Mouse (Mus musculus): ENCODE data around the gene Dync2li1.

Gene Dync2li1

DNA sequence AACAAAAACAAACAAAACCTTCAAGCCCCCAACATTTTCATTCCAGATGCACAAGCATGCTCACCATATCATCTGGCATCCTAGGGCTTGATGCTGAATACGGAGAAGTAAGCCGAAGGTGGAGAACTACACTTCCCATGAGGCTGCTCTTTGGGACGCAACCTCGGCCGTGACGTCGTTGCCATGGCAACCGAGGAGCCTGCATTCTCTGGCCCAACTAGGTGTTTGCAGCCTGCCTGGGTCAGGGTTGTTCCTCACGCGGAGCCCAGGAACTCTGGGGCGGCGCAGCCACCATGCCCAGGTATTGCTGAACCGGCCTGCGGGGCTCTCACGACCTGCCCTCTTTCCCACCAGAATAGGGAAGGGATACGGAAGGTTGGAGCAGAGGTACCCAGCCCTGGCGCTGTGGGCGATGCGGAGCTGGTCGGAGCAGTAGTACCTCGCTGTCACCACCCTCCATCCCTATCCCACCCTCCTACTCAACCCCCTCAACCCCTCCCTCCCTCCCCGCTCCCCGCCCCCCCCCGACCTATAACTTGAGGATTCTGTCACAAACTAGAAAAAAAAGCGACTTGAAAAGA lies at the start of gene Dync2li1:
Gene Dync2li1, plus strand, starts transcription at position 221 of the 581 bp plus-strand sequence.
- DNase-seq = peak; percentile 99

DNA sequence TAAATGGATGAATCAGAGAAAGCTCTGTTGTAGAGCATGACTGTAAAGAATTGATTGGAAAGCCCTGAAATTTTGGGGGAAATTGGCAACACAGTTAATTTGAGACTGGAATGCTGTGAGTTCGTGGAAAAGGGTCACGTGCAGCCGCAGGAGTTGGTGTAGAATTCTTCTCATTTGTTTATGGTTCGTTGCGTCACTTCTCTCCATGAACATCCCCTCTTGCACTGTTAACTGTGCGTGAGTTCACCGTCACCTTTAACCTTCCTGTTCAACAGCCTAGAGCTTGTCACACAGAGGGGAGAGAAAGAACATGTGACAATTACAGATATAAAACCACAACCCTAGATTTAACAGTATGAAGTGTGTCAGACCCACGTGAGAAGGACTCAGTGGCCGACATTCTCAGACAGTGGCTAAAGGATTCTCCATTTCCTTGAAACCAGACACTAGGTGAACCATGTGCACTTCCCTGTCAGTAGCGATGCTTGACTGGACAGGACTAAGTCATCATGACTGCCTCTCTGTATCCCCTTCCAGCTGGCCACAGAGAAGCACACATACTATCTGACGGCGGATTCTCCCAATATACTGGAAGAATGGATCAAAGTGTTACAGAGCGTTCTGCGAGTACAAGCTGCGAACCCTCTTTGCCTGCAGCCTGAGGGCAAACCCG lies 49.5 kb upstream of the Dync2li1 start:
- DNase-seq = no peak

DNA sequence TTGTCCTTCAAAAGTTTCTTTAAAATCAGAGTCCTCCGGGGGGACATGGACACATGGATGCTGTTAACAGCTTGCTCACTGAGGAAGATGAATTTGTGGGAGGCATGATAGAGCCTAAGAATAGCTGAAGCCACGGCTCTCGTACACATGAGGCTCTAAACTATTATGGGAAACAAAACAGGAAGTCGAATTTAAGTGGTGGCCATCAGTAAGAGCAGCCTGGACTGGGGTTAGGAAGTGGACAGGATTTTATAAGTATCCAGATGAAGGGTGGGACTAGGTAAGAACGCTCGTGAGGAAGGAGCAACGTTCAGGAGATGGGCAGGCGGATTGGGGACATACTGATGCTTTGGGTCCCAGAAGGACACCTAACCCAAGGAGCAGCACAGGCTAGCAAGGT lies 47.0 kb upstream of the Dync2li1 start:
- no peak for DNase-seq

DNA sequence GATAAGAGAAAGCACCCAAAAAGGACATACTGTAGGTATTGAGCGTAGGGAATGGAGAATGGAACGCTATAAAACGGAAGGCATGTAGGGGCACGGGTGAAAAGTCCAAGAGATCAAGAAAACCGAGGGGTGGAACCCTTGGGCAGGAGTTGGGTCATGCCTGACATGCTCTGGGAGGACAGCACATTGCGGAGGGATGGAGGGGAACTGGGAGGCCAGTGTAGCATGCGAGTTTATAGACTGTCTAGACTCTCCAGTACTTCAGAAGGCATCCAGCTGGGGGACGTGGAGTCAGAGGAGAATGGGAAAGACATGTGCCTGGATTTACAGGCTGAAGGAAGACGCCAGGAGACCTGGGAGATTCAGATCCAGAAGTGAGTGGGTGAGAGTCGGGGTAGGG lies 46.5 kb upstream of the Dync2li1 start:
- no peak for DNase-seq

DNA sequence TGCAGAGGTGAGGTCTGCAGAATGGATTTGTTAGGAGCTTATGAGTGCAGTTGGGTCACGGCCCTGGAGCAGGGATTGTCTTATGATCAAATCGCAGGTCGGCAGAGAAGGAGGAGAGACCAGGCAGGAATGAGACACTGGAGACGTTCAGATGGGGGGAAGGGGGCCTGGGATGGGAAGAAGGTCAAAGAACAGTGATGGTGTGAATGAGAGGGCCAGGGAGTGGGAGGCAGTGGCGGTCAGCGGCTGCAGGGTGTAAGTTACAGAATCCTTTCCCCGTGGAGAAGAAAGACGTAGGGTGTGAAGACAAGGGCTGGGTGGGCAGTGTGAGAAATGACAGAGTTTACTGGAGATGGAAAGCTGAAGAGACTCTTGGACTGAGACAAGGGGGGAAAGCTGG lies 45.5 kb upstream of the Dync2li1 start:
- DNase-seq = no peak

DNA sequence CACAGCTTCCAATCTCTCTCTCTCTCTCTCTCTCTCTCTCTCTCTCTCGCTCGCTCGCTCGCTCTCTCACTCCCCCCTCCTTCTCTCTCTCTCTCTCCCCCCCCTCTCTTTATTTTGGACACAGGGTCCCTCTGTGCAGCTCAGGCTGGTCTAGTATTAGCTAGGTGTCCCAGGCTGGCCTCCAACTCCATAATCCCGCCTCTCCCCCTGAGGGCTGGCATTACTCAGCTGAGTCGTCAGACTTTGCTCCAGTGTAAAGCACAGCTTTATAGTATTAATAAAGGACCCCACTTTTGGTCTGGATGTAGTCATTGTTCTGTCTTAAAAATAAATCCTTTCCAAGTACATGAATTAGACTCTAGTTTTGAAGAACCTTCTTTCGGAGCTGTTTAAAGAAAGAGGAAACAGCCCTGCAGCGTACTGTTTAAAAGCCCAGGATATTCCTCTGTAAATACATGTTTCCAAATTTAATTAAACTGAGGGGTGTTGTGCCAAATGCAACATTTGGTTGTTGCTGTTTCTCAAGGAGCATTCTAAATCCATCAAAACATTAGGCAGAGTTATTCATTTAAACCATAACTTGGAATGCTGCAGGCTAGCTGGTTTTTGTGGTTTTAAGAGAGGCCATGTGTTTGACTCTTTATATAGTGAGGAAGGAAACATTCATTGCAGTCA lies 44.4 kb upstream of the Dync2li1 start:
- no peak for DNase-seq

DNA sequence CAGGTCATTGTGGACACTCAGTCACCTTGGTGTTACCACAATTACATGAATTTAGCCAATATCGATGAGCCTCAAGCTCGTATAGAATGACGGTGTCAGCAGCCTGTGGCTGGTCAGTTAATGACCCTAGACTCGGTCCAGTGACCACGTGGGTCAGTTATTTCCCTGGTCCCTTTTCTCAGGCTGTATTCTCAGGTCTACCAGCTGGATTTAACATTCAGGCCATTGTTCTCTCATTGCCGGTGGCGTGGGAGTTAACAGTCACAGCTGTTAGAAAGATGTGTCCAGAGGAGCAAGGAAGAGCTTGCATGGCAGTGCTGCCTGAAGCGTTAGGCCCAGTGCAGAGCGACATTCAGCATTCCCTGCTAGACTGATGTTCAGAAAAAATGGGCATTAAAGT lies 42.2 kb upstream of the Dync2li1 start:
- no peak for DNase-seq

DNA sequence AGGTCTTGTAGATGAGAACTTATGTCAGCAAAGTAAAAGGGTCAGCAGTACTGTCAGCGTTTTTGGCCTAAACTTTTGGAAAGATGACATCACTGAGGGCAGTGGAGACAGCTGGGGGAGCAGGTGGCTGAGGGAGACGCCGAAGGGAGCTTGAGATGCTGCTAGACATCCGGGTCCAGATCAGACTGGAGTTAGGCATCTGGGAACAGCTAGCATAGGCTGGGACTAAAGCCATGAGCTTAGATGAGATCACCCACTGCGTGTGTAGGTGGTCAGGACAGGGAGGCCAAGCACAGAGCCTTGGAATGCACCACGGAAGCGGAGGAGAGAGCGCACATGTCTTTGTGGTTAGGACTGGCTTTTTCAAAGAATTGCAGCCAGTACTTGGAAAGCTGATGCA lies 41.2 kb upstream of the Dync2li1 start:
- no peak for DNase-seq

DNA sequence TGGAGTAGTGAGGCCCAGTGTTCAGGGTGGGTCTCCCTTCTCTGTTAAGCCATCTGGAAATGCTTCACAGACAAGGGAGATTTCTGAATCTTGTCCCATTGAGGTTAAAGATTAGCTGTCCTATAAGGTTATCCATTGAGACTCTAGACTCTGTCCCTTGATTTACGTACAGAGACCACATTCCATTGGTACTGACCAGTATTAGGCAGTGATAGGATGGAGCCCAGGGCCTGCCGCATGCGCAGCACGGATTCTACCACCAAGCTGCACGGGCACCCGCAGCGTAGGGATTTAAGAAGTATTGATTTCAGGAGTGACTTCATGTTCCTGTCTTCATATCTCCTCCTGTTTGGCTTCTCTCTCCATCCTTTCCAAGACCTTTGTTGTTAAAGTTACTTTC lies 36.2 kb upstream of the Dync2li1 start:
- no peak for DNase-seq

DNA sequence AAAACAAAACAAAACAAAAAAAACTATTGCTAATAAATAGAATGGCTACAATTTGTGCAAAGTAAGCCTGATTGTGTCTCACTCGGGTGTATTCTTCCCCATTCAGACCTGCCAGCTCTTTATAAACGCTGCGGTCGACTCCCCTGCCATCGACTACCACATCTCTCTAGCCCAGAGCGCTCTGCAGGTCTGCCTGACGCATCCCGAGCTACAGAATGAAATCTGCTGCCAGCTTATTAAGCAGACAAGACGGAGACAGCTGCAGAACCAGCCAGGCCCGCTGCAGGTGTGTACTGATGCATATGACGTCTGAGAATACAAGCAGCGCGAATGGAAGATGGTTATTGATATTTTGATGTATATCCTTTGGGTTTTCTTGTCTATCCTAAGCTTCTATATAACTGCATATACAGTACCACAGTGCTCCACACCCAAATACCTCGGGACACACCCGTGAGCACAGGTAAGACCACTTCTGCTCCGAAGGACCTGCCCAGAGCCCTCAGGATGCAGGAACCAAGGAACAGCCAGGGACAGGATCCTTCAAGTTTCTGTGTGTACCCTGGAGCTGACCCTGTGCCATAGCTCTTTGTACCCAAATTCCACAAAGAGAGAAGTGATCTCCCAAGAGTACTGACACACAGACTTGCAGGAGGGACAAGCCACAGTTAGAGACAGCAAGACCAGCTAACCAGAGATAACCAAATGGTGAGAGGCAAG lies 34.7 kb upstream of the Dync2li1 start:
- DNase-seq = no peak

DNA sequence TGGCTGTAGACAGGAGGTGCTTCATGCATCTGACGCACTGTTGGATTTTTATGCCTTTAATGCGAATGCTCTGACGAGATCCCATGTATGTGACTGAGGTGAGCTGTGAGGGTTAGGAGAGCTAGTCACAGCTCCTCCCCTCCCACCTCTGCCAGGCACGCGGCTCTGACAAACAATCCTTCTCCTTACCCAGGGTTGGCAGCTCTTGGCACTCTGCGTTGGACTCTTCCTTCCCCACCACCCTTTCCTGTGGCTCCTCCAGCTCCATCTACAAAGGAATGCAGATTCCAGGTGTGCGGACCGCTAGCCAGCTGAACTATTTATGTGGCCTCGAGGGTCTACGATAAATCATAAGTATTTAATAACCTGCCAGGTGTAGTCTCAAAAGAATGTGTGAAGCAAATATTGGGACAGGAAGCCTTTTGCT lies 30.3 kb upstream of the Dync2li1 start:
- DNase-seq = no peak

DNA sequence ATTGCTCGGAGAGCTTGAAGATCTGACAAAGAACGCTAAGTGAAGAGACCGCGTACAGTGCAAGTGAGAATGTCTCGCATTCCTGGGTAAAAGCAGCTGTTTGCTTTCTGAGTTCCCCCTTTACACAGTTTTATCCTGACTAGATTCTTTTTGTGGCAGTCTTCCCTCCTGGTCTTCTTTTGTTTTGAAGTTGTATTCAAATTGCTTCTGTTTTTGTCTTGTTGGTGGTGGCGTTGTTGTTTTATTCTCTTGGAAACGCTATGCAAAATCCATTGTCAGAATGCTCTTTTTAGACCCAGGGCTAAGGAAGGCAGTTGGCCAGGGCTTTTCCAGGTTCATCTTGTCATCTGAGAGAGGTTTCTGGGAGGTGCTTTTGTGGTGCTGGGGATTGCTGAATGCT lies 29.8 kb upstream of the Dync2li1 start:
- DNase-seq = no peak

DNA sequence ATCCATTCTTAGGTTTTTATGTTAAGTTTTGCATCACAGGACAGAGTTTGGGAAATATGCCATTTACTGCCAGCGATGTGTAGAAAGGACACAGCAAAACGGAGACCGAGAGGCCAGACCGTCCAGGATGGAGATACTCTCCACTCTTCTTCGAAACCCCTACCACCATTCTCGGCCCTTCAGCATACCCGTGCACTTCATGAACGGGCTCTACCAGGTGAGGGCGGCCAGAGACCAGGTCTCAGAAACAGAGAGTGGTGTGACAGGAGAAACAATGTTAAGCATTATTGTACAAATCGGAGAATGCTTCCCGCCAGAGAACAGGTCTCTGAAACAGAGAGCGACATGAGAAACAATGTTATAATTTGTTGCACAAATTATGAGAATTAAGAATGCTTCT lies 28.4 kb upstream of the Dync2li1 start:
- no peak for DNase-seq

DNA sequence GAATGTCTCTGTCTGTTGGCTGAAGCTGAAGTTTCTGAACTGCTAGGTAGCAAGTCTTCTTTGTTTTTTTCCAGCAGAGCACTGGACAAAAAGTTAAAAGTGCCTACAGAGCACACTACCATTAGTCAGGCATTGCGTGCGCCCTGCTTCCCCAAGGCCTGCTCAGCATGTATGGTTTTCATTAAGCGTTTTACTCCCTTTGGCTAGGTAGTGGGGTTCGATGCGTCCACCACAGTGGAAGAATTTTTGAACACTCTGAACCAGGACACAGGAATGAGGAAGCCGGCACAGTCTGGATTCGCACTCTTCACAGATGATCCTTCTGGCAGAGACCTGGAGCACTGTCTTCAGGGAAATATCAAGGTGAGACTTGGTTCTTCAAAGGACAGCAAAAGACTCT lies 27.4 kb upstream of the Dync2li1 start:
- no peak for DNase-seq

DNA sequence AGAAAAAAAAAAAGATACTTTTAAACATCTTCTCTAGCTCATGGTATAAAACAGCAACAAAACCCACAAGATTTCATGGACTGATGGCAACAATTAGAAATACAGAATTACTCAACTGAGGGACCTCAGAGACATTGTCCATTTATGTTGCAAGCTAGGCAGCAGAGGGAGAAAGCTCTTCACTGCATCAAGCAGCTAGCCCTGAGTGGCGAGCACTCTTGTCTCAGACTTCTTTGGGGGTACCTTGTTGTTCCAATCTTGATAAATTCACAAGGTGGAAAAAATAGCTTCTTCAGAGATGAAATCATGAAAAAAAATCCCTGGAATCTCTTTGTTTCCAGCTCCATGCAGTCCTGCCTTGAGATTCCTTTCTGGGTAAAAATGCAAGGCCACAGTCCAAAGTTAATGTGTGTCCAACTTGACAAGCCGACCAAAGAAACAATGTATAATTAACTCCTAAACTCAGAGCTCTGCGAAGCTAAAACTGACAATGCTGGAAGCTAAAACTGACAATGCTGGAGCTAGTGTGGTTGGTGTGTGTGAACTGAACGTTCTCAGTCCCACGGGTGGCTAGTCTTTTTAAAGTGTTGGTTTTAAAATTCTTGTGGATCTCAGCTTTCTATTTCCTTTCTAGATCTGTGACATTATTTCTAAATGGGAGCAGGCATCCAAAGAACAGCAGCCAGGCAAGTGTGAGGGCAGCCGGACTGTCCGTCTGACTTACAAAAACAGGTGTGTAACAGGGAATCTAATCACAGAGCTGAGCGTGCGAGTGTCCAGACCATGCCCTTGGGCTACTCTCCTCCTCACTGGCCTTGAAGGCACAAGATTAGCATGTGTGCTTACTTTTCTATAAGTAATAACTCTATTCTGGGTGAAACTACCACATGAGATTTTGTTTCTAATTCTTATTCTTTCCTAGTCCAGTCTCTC lies 26.0 kb upstream of the Dync2li1 start:
- no peak for DNase-seq

DNA sequence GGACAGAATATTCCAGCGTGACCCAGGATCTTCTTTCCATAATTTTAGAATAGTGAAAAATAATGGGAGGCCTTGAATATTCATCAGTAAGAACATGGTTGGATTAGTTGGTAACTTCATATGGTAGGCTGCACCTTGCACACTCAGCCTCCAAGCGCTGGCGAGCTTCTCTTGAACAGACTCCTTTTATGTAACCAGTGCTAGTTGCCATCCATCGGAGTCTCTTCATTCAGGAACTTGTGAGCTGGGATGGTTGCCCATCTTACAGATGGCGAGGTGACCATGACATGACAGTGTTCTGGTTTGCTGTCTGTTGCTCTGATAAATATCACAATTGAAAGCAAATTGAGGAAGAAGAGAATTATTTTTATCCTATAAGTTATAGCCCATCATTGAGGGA lies 24.5 kb upstream of the Dync2li1 start:
- no peak for DNase-seq

DNA sequence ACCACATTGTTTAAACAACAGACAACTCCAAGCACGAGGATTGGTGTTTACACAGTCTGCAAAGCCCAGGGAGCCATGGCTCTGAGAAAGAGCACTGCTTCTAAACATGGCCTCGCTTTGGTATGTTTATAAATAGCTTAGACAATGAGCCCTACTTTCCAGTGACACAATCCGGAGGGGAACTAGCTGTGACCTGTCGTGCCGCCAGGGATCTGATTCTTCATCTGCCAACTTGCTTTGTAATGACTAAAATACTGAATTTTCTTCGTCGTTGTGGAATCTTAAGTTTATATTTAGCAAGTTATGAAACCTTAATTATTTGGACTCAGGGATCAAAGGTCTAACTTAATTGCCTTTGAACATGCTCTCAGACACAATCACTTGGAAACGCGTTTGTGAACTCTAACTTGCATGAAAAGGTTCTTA lies 23.1 kb upstream of the Dync2li1 start:
- no peak for DNase-seq

DNA sequence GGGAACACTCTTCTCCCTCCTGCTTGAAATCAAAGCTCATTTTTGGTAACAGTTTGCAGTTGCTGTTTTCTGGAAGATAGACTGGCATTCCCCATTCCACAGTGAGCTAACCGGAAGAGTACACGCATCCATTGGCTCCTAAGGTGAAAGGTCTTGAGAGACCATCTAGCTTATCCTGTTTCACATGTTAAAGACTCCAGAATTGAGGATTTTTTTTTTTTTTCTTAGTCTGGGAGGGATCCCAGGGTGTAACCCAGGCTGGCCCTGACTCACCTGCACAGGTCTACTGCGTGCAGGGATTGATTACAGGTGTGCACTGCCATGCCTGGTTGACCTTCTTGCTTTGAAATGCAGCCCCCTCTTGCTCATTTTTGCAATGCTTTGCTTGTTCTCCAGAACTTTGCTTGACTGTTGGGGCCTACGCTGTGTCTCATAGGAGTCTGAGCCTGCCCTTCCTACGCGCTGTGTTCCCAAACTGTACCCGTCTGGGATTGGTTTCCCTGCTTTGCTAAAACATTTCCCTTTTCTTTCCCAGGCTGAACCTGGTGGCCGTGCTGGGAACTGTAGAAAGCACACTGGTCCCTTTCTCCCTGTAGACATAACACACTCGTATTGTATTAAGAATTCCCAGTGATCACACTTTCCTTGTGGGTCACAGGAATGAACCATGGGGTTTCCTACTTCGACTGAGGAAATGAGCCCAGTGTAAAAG lies 22.4 kb upstream of the Dync2li1 start:
- DNase-seq = no peak

DNA sequence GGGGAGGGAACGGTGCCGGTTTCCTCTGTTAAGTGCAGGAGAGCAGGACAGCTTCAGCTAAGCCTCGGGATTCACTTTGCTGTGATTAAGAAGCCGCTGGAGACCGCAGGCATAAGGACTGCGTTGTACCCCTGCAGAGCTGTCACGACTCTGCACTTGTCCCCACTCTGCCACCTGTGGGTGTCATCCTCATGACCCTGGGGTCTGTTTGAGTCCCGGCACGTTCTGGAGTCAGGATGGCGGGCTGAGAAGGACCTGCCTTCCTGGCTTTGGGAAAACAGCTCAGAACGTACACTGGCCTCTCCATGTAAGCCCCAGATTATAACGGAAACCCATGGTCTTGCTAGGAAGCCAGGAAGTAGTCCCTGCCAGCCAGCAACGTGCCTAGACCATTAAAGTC lies 19.3 kb upstream of the Dync2li1 start:
- no peak for DNase-seq

DNA sequence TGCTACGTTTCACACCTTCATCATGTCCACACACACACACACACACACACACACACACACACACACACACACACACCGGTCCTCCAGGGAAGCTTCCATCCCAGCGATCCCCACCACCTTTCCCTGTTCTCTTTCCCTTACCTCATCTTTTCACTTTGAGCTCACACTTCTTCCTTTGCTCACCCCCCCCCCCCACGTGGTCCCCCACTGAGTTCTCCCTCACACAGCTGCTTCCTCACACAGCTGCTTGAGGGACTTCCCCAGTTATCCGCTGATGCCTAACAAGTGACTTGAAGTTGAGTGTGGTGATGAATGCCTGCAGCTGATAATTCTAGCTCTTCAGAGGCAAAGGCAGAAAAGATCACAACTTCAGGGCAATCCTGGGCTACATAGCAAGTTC lies 18.7 kb upstream of the Dync2li1 start:
- DNase-seq = no peak

DNA sequence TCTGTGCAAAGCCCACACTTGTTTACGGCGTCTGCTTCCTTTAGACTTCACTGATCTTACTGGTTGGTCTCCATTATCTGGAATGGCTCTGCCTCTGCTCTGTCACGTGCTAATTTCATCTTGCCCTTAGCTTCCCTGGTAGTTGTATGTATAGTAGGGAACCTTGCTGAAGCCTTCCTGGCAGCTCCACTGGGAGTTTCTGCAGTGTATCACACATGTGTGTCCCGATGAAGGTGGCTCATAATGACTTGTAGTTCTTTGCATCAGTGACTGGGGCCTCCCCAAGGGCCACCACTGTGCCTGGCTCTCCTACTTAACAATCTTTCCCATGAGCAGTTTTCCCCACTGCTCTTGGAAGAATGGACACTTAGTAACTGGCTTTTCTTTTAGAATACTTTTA lies 17.7 kb upstream of the Dync2li1 start:
- DNase-seq = no peak

DNA sequence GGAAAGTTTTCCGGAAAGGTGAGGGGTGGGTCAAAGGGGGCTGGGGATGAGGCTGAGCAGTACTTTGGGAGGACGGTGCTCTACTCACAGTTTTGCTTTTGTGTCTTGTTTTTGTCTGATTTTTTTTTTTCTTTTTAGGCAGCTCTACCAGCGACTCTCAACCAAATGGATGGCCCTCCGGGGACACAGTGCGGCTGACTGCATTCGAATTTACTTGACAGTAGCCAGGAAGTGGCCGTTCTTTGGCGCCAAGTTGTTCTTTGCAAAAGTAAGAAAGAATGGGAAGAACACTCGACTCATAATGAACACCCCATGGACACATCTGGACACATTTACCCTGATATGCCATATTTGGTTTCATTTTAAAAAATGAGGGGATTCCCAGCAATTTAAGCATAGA lies 14.8 kb upstream of the Dync2li1 start:
- no peak for DNase-seq

Data from embryo, embryonic 11 days (tissue).